Mouse (Mus musculus) layer of hippocampus, adult 9-11 months (tissue): ENCODE measurements around the gene Zfp592.

Experiments
- DNase-seq: peaks from one replicate; pipeline ENCODE4 v3.0.0; 2022

Gene Zfp592

GRCm38 (mm10) chr7:80994663-80995005 is 1.2 kb downstream of the Zfp592 start:
- DNase-seq: no peak

DNA sequence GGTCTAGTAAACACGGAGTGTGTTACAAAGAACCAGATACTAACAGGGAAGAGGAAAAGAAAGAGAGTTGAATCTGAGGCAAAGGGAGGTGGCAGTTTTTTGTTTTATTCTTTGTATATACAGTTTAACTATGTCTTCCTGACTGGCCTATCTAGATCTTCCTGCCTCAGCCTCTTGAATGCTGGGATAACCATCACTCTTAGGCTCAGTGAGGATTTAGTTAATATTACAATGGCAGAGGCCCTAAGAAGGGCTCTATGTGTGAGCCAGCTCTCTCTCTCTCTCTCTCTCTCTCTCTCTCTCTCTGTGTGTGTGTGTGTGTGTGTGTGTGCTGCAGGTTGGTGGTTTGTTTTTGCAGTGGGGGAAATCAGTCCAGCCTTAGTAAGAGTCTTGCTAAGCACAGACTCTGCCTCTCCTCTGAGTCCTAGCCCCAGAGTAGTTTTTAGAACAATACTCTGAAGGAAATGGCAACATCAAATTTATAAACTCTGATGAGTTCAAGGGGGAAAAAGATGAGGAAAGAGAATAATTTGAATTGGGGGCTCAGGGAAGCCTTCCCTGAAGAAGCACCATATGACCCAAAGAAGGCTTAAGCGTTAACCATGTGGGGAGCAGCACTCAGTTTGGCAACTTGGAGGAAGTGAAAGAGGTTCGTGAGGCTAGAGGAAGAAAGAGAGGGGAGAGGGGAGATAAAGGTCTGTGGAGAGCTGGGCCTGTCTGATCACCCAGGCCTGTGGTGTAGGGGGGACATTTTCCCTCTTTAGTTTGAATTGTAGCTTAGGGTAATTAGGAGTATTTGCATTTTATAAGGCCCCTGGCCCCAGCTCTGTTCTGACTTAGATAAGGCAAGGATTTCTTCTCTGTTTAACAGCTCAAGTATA is 2.0 kb downstream of the Zfp592 start:
- DNase-seq: no peak

DNA sequence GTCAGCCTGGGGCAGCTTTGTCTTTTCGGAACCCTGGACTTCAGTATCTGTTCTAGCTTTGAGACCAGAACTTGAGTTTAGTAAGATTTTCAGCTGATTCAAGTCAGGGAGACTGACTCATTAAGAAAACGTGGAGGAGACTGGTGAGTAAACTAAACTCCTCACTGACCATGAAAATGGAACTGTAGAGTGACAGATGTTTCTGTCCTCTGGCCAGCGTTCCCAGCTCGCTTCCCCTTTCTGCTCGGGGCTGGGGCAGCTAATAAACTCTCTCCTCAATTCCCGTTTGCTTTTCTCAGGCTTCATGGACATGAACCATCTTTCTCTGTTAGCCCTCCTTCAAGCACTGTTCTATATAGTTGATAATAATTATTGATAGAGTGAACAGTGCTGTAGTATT is 4.3 kb downstream of the Zfp592 start:
- no peak for DNase-seq

- no peak for DNase-seq
These were observed 6.1 kb downstream of the Zfp592 start for GRCm38 (mm10) chr7:80999536-80999935.

- no peak for DNase-seq
These were observed 8.4 kb downstream of the Zfp592 start for GRCm38 (mm10) chr7:81001844-81002243.

DNA sequence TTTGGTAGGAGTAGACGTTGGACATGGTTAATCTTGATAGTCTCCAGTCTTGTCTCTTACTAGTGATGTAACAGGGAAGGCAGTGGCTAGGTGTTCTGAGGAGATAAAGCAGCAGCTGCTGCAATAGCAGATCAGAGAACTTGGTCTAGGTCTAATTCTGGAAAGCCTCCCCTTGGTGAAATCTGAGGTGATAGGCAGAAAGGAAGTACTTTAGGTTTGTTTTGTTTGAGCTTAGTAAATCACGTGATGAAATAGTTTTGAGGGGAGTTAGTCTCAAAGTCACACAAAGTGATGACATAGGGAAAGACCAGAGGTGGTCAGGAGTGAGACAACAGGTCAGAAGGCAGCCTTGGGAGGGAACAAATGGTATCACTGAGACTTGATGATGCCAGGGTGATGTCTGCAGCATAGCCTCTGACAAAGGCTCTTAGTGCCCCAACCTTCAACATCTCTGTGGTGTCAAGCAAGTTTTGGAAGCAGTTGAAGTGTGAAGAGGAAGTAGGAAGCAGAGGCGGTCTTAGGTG is 11.1 kb downstream of the Zfp592 start:
- no peak for DNase-seq

GRCm38 (mm10) chr7:81005969-81006368 is 12.5 kb downstream of the Zfp592 start:
- DNase-seq: no peak

- DNase-seq: no peak
These were observed 14.8 kb downstream of the Zfp592 start for GRCm38 (mm10) chr7:81008285-81008684.

- no peak for DNase-seq
These were observed 18.1 kb downstream of the Zfp592 start for GRCm38 (mm10) chr7:81011576-81011975.

DNA sequence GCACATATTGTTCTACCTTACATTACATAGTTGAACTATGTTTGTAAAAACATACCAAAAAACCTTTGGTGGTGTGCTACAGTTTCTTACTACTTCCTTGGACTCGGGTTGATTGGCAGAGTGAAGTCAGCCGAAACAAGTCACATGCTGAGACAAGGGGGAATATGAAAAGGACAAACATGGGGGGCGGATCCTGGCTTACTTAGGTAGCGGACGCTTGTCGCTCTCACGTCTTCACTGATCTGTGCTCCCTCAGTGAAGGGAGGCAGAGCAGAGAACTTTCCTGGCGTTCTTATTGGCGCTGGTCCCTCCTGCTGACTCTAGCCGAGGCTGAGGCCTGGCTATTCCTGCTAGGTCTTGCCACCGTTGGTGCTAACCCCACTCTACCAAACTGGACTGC is 26.8 kb downstream of the Zfp592 start:
- DNase-seq: no peak

- DNase-seq: no peak
These were observed 29.2 kb downstream of the Zfp592 start for GRCm38 (mm10) chr7:81022731-81023130.

DNA sequence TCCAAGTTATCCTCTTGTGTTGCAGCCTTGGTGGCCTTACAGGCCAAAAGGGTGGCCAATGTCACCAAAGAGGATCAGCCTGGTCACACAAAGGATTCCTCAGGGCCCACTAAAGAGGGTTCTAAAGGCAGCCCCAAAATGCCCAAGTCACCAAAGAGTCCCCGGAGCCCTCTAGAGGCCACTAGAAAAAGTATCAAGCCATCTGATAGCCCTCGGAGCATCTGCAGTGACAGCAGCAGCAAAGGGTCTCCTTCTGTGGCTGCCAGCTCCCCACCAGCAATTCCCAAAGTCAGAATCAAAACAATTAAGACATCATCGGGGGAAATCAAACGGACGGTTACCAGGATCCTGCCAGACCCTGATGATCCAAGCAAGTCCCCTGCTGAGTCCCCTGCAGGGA is 30.6 kb downstream of the Zfp592 start:
- no peak for DNase-seq

GRCm38 (mm10) chr7:81024651-81025050 is 31.2 kb downstream of the Zfp592 start:
- no peak for DNase-seq

DNA sequence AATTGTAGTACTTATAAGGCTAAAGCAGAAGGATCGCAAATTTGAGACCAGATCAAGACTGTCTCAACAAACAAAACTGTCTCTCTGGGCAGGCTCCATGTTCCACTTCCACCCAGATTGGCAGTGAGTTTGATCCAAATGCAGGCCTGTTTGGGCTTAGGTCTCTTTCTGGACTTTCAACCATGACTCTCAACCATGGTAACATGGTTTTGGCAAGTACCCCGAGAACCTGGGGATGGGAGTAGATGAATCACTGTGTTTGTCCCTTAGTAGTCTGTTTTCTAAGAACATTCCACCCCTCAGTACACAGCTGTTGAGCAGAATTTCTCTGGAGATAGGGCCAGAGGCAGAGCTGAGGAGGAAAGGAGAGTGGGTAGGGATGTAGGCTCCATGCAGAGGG is 32.3 kb downstream of the Zfp592 start:
- DNase-seq: no peak

GRCm38 (mm10) chr7:81039711-81040110 is 46.2 kb downstream of the Zfp592 start:
- no peak for DNase-seq

DNA sequence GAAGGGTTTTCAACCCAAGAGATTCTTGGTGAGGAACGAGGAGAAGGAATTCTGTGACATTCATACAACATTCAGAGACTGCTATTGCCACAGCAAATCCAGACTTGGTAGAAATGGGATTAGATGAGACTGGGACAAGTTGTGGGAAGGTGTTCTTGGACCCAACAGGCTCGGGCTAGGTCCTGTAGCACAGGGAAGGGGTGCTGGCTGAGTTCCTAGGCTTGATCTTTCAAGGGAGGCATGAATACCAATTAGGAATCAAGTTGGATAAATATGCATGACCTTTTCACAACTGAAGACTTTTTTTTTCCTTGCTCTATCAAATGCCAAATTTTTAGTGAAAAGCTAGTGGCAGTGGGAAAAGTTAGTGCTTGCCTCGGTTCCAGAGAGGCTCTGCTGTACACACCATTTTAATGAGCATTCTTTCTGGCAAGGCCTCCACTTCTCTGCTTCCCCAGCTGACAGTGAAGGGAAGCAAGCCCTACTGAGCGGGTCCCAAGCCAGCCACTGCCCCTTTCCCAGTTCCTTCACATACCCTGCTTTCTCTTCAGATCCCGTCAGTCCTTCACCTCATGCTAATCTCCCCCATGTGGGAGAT is 49.6 kb downstream of the Zfp592 start:
- DNase-seq: peak; percentile 33

DNA sequence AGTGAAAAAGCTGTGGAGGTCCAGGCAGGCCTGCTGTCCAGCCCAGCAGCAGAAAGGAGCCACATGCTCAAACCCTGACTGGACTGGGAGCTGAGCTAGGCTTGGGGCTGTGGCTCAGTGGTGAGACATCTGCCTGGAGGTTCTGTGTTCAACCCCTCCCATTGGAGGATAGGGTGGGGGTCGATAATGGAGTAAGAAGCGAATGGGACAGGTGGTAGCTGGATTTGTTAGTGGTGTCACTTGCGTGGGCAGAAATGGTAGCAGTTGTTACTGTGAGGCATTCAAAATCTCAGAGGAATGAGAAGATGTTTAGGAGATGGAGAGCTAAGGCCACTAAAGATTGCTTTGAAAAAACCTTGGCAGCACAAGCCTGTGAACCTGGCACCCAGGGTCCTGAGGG is 54.4 kb downstream of the Zfp592 start:
- no peak for DNase-seq

DNA sequence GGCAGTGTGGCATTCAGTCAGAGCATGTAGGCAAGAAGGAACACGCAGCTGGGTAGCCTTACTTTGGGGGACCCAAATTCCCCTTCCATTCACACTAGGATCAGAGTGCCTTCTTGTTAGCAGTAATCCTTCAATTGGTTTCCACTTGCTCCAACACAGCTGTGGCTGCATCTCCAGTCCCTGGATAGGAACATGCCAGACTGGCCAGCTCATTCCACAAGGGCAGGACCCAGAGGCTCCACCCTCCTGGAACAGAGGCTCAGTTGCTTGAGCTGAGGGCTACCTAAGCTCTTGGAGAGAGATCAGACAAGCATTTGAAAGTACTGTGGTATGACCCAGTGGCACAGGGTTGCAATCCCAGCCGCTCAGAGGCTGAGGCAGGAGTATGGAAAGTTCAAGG is 55.0 kb downstream of the Zfp592 start:
- no peak for DNase-seq

- no peak for DNase-seq
These were observed 56.5 kb downstream of the Zfp592 start for GRCm38 (mm10) chr7:81049966-81050365.

- no peak for DNase-seq
These were observed 62.4 kb downstream of the Zfp592 start for GRCm38 (mm10) chr7:81055709-81056370.

- no peak for DNase-seq
These were observed 64.0 kb downstream of the Zfp592 start, which contains the start of gene Alpk3 for GRCm38 (mm10) chr7:81057471-81057870. Alpk3 (plus strand) TSS chr7:81057600.

DNA sequence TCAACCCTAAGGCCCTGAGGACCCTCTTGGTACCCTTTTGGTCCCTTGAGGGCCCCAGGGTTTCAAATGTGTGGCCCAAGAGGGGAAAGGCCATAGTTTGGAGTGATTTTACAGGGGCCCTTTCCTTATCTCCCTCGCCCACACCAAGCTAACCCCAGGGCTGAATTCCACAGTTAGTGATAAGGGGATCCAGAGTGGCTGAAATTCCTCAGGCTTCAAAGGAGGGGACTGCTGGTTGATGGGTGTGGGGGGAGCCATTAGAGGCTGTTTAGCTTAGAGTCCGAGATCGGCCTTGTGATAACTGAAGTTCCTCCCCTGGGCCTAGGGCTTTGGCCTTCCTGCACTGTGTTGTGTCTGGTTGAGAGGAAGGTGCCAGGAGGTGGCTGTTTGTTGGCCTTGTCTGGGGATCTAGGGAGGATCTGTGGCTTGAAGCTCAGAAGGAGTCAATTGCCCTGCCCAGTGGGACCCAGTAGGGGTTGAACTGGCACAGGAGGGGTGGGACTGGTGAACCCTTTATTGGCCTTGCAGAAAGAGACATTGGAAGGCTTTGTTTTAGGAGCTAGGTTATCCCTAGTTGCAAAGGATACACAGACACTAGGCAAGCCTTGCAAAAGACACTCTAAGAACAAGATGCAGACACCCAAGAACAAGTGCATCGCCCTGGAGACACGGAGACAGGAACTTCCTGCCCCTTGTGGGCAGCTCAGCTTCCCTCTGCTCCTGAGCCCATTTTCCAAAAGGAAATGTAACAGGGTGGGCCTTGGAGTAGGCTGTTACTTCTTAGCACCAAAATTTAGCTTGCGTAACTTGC is 64.6 kb downstream of the Zfp592 start:
- DNase-seq: no peak

GRCm38 (mm10) chr7:81058712-81059154 is 65.3 kb downstream of the Zfp592 start:
- no peak for DNase-seq
